Mouse (Mus musculus): ENCODE data around the gene Dennd4a. TPM values are rescaled to one million over a fixed set of nuclear protein-coding genes. Genes with fewer than 3 reads are reported as not detected.

Gene Dennd4a
- polyA plus RNA-seq, 1 experiment from 2014 or later = 10.8 TPM

GRCm38 (mm10) chr9:64773936-64774335 lies 37.2 kb upstream of the Dennd4a start:
- Histone ChIP-seq H3K27me3 (ENCODE audit: control insufficient read depth, insufficient read depth, low read length) (no peaks in the 10 kb centered on the region), H3K36me3 (ENCODE audit: control insufficient read depth, insufficient read depth, low read length) (no peaks in the 10 kb centered on the region), H3K4me3 (ENCODE audit: low read depth, low read length) (no peak overlapping the region), H3K9ac (ENCODE audit: low read length) (no peak overlapping the region), H3K4me1 (ENCODE audit: control insufficient read depth, insufficient read depth, low read length) (peaks cover 5% of the 10 kb centered on the region), H3K4me2 (ENCODE audit: low read depth) (no peak overlapping the region), H3K27ac (ENCODE audit: low read depth, low read length) (peak overlapping the region; percentile 63; the same call in 1 of the 2 replicates), H3K9me3 (ENCODE audit: control insufficient read depth, low read length) (no peaks in the 10 kb centered on the region)
- ATAC-seq (ENCODE audit: insufficient read depth, low FRiP score, low TSS enrichment) = no peak
- no peak for DNase-seq (ENCODE audit: low spot score)
- WGBS = 67% methylated on average over 4 of the region's 4 CpGs

- 28% methylated on average over 5 of the region's 5 CpGs for WGBS
- Histone ChIP-seq H3K4me3 (ENCODE audit: low read depth, low read length) (no peak overlapping the region), H3K9ac (ENCODE audit: low read length) (no peak overlapping the region)
Measured at GRCm38 (mm10) chr9:64774411-64774811, 36.7 kb upstream of the Dennd4a start.

GRCm38 (mm10) chr9:64774883-64775282 lies 36.3 kb upstream of the Dennd4a start:
- no peaks in the 10 kb centered on the region for H3K9me3 ChIP-seq (ENCODE audit: control insufficient read depth, low read length)
- H3K9ac ChIP-seq (ENCODE audit: low read length) = no peak overlapping the region
- no peak overlapping the region for H3K4me3 ChIP-seq (ENCODE audit: low read depth, low read length)
- no peaks in the 10 kb centered on the region for H3K27me3 ChIP-seq (ENCODE audit: control insufficient read depth, insufficient read depth, low read length)
- WGBS = 79% methylated on average over 2 of the region's 2 CpGs
- H3K27ac ChIP-seq (ENCODE audit: low read depth, low read length) = peak overlapping the region; percentile 63; the same call in 1 of the 2 replicates
- DNase-seq (ENCODE audit: low spot score) (no peak), ATAC-seq (ENCODE audit: insufficient read depth, low FRiP score, low TSS enrichment) (no peak)
- no peaks in the 10 kb centered on the region for H3K36me3 ChIP-seq (ENCODE audit: control insufficient read depth, insufficient read depth, low read length)
- peaks cover 5% of the 10 kb centered on the region for H3K4me1 ChIP-seq (ENCODE audit: control insufficient read depth, insufficient read depth, low read length)
- H3K4me2 ChIP-seq (ENCODE audit: low read depth) = no peak overlapping the region

More at GRCm38 (mm10) chr9:64774411-64774811, 36.7 kb upstream of the Dennd4a start:
- Histone ChIP-seq H3K36me3 (ENCODE audit: control insufficient read depth, insufficient read depth, low read length) (no peaks in the 10 kb centered on the region), H3K9me3 (ENCODE audit: control insufficient read depth, low read length) (no peaks in the 10 kb centered on the region), H3K4me2 (ENCODE audit: low read depth) (no peak overlapping the region), H3K4me1 (ENCODE audit: control insufficient read depth, insufficient read depth, low read length) (peaks cover 5% of the 10 kb centered on the region), H3K27ac (ENCODE audit: low read depth, low read length) (peak overlapping the region; percentile 63; the same call in 1 of the 2 replicates), H3K27me3 (ENCODE audit: control insufficient read depth, insufficient read depth, low read length) (no peaks in the 10 kb centered on the region)
- peak; percentile 42 for DNase-seq (ENCODE audit: low spot score)
- peak; percentile 41; the same call in 1 of the 2 replicates for ATAC-seq (ENCODE audit: insufficient read depth, low FRiP score, low TSS enrichment)

GRCm38 (mm10) chr9:64775491-64775890 lies 35.6 kb upstream of the Dennd4a start:
- no peak for DNase-seq (ENCODE audit: low spot score)
- Histone ChIP-seq H3K4me1 (ENCODE audit: control insufficient read depth, insufficient read depth, low read length) (peaks cover 5% of the 10 kb centered on the region), H3K9ac (ENCODE audit: low read length) (no peak overlapping the region), H3K4me3 (ENCODE audit: low read depth, low read length) (no peak overlapping the region), H3K27ac (ENCODE audit: low read depth, low read length) (no peak overlapping the region), H3K9me3 (ENCODE audit: control insufficient read depth, low read length) (no peaks in the 10 kb centered on the region), H3K36me3 (ENCODE audit: control insufficient read depth, insufficient read depth, low read length) (no peaks in the 10 kb centered on the region), H3K4me2 (ENCODE audit: low read depth) (no peak overlapping the region), H3K27me3 (ENCODE audit: control insufficient read depth, insufficient read depth, low read length) (no peaks in the 10 kb centered on the region)
- WGBS = 83% methylated on average over 4 of the region's 4 CpGs
- no peak for ATAC-seq (ENCODE audit: insufficient read depth, low FRiP score, low TSS enrichment)

- DNase-seq (ENCODE audit: low spot score) = no peak
- Histone ChIP-seq H3K9me3 (ENCODE audit: control insufficient read depth, low read length) (no peaks in the 10 kb centered on the region), H3K4me3 (ENCODE audit: low read depth, low read length) (no peak overlapping the region), H3K4me2 (ENCODE audit: low read depth) (no peak overlapping the region), H3K27me3 (ENCODE audit: control insufficient read depth, insufficient read depth, low read length) (no peaks in the 10 kb centered on the region), H3K27ac (ENCODE audit: low read depth, low read length) (no peak overlapping the region), H3K9ac (ENCODE audit: low read length) (no peak overlapping the region), H3K36me3 (ENCODE audit: control insufficient read depth, insufficient read depth, low read length) (no peaks in the 10 kb centered on the region), H3K4me1 (ENCODE audit: control insufficient read depth, insufficient read depth, low read length) (peaks cover 5% of the 10 kb centered on the region)
- no peak for ATAC-seq (ENCODE audit: insufficient read depth, low FRiP score, low TSS enrichment)
- 94% methylated on average over 4 of the region's 4 CpGs for WGBS
Measured at GRCm38 (mm10) chr9:64777441-64777987, 33.6 kb upstream of the Dennd4a start.

- H3K27me3 ChIP-seq (ENCODE audit: control insufficient read depth, insufficient read depth, low read length) = no peaks in the 10 kb centered on the region
- no peak overlapping the region for H3K27ac ChIP-seq (ENCODE audit: low read depth, low read length)
- ATAC-seq (ENCODE audit: insufficient read depth, low FRiP score, low TSS enrichment) (no peak), DNase-seq (ENCODE audit: low spot score) (no peak)
- peaks cover 5% of the 10 kb centered on the region for H3K4me1 ChIP-seq (ENCODE audit: control insufficient read depth, insufficient read depth, low read length)
- H3K9me3 ChIP-seq (ENCODE audit: control insufficient read depth, low read length) = no peaks in the 10 kb centered on the region
- H3K4me3 ChIP-seq (ENCODE audit: low read depth, low read length) = no peak overlapping the region
- WGBS = 93% methylated on average over 1 of the region's 1 CpGs
- H3K4me2 ChIP-seq (ENCODE audit: low read depth) = no peak overlapping the region
- H3K9ac ChIP-seq (ENCODE audit: low read length) = no peak overlapping the region
- no peaks in the 10 kb centered on the region for H3K36me3 ChIP-seq (ENCODE audit: control insufficient read depth, insufficient read depth, low read length)
Measured at GRCm38 (mm10) chr9:64778151-64778550, 33.0 kb upstream of the Dennd4a start.

- no peak for DNase-seq (ENCODE audit: low spot score)
- no peak for ATAC-seq (ENCODE audit: insufficient read depth, low FRiP score, low TSS enrichment)
- Histone ChIP-seq H3K27ac (ENCODE audit: low read depth, low read length) (no peak overlapping the region), H3K4me2 (ENCODE audit: low read depth) (no peak overlapping the region), H3K36me3 (ENCODE audit: control insufficient read depth, insufficient read depth, low read length) (no peaks in the 10 kb centered on the region), H3K27me3 (ENCODE audit: control insufficient read depth, insufficient read depth, low read length) (no peaks in the 10 kb centered on the region), H3K9ac (ENCODE audit: low read length) (no peak overlapping the region), H3K9me3 (ENCODE audit: control insufficient read depth, low read length) (no peaks in the 10 kb centered on the region), H3K4me1 (ENCODE audit: control insufficient read depth, insufficient read depth, low read length) (peaks cover 4% of the 10 kb centered on the region), H3K4me3 (ENCODE audit: low read depth, low read length) (no peak overlapping the region)
- WGBS = 47% methylated on average over 7 of the region's 7 CpGs
Measured at GRCm38 (mm10) chr9:64779628-64780027, 31.5 kb upstream of the Dennd4a start.

- no peaks in the 10 kb centered on the region for H3K9me3 ChIP-seq (ENCODE audit: control insufficient read depth, low read length)
- no peak overlapping the region for H3K27ac ChIP-seq (ENCODE audit: low read depth, low read length)
- no peak for ATAC-seq (ENCODE audit: insufficient read depth, low FRiP score, low TSS enrichment)
- no peak for DNase-seq (ENCODE audit: low spot score)
- H3K36me3 ChIP-seq (ENCODE audit: control insufficient read depth, insufficient read depth, low read length) = no peaks in the 10 kb centered on the region
- no peaks in the 10 kb centered on the region for H3K4me1 ChIP-seq (ENCODE audit: control insufficient read depth, insufficient read depth, low read length)
- WGBS = 73% methylated on average over 7 of the region's 7 CpGs
- no peak overlapping the region for H3K4me3 ChIP-seq (ENCODE audit: low read depth, low read length)
- H3K27me3 ChIP-seq (ENCODE audit: control insufficient read depth, insufficient read depth, low read length) = no peaks in the 10 kb centered on the region
- H3K4me2 ChIP-seq (ENCODE audit: low read depth) = no peak overlapping the region
- no peak overlapping the region for H3K9ac ChIP-seq (ENCODE audit: low read length)
Measured at GRCm38 (mm10) chr9:64783511-64783910, 27.6 kb upstream of the Dennd4a start.

GRCm38 (mm10) chr9:64784841-64785240 lies 26.3 kb upstream of the Dennd4a start:
- 32% methylated on average over 4 of the region's 4 CpGs for WGBS
- H3K9me3 ChIP-seq (ENCODE audit: control insufficient read depth, low read length) = no peaks in the 10 kb centered on the region

More at GRCm38 (mm10) chr9:64784841-64785240, 26.3 kb upstream of the Dennd4a start:
- DNase-seq (ENCODE audit: low spot score) (peak; percentile 71), ATAC-seq (ENCODE audit: insufficient read depth, low FRiP score, low TSS enrichment) (no peak)
- Histone ChIP-seq H3K4me2 (ENCODE audit: low read depth) (no peak overlapping the region), H3K4me1 (ENCODE audit: control insufficient read depth, insufficient read depth, low read length) (no peaks in the 10 kb centered on the region), H3K9ac (ENCODE audit: low read length) (no peak overlapping the region), H3K4me3 (ENCODE audit: low read depth, low read length) (no peak overlapping the region), H3K27ac (ENCODE audit: low read depth, low read length) (no peak overlapping the region), H3K36me3 (ENCODE audit: control insufficient read depth, insufficient read depth, low read length) (no peaks in the 10 kb centered on the region), H3K27me3 (ENCODE audit: control insufficient read depth, insufficient read depth, low read length) (no peaks in the 10 kb centered on the region)
